Mouse (Mus musculus) layer of hippocampus, adult 8-10 months (tissue): ENCODE data around the gene Mpi. TPM values are rescaled to one million over a fixed set of nuclear protein-coding genes. Genes with fewer than 3 reads are reported as not detected.

ENCODE experiments used
- DNase-seq, 2 experiments: peaks; one replicate each; pipeline ENCODE4 v3.0.0; 2022; ENCODE audit warnings: low spot score in 2 of 2
- total RNA-seq, 4 experiments: library from RNA; stranded (reverse); gene quantifications; 2 replicates each; pipeline ENCODE4 v1.2.4; 2022

Gene Mpi
- total RNA-seq, 4 experiments from 2014 or later, result 68.8 to 80.6 (median 77.5) TPM

DNA sequence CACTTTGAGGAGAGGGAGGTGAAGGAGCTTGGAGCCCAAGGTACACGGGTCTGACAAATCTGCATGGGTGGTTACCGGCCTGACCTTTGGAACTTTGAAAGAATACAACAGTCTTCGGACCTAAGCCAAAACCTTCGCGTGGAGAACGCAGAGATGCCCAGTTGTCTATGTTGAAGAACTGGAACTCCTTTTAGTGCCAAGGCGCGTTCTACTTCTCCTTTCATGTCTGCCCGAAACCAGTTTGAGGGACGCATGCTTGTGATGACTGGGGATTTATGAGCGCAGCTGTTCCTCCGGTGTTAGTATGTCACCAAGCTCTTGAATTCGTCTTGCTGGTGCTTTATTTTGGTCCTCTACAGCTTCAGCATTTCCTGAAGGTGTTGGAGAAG lies 9.1 kb upstream of the Mpi start:
- DNase-seq, result no peak

DNA sequence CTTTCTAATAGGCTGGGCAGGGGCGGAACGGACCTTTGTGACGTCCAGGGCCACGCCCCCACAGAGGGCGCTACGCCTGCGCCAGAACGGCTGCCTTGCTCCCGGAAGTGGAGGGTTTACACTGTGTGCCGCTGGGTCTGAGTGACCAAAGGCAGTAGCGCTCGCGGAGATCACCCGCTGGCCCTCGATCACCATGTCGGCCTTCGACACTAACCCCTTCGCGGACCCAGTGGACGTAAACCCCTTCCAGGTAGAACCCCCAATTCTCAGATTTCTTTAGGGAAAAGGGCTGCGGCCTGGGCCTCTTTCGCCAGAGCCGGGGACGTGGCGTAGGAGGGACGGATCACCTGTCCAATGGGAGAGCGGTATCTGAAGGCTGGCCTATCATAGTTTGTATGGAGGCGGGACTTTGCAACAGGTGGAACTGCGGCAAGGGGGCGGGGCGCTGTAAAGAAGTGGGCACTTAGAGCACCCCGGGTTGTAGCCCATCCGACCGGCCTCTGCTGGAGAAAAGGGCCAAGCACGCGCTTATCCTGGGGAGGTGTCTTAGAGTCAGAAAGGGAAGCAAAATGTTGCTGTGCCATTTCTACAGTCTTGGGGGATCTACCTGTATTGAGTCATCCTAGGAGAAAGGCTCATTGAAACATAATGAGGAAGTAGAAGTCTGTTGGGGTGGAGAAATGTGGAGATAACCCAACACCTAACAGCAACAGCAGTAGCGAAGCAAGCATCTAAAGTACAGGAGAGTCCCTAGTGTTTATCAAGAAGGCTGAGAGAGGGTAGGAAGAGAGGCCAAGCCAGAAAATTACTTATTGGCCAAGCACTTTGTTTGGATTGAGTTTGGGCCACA lies 8.5 kb upstream of the Mpi start, which contains the start of gene Scamp2:
Gene Scamp2, plus strand, starts transcription at position 83 of the 850 bp plus-strand sequence.
- peak; percentile 89 to 95 for DNase-seq

DNA sequence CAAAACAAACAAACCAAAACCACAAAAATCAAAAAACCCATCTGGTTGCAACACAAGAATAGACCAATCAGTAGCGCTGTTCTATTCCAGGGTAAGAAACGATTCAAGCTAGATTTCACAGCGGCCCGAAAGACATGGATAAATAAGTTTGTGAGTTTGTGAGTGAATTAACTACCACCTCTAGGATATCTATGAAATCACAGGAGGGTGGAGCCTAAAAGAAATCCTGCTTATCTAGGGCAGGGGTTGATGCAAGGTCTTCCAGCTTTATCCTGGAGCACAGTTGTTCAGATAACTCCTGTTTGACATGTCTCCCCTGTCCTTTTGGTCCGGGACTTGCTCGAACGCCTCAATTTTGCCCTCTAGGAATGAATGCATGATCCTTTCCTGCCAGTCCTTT lies 7.7 kb upstream of the Mpi start:
- no peak for DNase-seq

DNA sequence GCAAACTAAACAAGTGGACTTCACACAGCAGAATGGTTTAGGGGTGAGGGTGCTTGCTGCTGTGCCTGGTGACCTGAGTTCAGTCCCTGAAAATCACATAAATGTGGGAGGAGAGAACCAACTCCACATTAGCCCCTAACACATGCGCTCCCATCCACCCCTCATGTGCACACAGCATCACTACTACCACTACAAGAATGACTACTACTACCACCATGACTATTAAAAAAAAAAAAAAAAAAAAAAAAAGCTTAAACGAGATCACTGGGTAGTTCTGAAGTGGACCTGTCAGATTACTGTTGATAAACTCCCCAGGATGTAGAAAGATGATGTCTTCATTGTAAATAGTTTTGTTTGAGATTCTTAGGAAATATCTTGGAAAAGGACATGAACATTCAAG lies 7.0 kb upstream of the Mpi start:
- no peak for DNase-seq

DNA sequence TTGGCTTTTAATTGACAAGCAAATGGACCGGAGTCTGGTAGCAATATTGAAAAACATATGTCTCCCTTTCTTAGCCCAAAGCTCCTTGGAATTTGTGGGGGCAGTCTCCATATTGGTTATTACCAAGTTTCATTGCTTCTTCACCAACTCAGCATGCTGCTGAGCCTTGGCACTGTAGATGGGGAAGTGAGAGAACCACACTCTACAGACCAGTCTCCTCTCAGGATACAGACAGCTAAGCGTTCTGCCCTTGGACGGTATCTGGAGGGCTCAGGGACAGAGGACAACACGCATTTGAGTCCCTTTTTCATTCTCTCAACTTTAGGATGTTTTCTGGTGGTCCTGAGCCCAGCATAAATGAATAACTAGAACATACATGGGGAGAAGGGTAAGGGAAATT lies 6.1 kb upstream of the Mpi start:
- no peak for DNase-seq

DNA sequence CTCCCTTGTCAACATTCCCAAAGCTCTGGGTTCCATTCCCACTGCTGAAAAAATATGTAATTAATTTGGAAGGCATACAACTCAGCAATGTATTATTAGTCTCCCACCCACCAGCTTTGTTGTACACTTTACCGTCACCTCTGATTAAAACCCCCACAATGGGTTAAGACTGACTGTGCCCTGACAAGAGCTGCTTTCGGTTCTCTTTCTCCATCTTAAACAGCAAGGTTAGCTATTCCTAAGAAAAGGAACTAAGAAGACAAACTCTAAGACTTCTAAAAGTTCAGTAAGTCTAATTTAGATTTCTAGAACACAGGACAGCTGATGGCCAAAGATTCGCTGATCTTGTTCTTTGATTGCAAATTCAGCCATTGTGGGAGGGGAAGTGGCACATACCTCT lies 4.7 kb upstream of the Mpi start:
- DNase-seq, result no peak

DNA sequence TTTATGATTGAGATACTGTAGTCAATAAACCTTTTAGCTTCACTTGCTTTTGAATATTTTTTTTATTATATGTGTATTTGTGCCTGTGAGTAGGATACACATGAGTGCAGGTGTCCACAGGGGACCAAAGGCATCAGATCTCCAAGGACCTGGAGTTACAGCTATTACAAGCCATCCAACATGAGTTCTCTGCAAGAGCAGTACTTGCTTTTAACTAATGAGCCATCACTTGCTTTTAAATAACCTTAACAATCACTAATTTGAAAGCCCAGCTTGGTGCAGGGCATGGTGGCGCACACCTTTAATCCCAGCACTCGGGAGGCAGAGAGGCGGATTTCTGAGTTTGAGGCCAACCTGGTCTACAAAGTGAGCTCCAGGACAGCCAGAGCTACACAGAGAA lies 2.2 kb upstream of the Mpi start:
- no peak for DNase-seq

DNA sequence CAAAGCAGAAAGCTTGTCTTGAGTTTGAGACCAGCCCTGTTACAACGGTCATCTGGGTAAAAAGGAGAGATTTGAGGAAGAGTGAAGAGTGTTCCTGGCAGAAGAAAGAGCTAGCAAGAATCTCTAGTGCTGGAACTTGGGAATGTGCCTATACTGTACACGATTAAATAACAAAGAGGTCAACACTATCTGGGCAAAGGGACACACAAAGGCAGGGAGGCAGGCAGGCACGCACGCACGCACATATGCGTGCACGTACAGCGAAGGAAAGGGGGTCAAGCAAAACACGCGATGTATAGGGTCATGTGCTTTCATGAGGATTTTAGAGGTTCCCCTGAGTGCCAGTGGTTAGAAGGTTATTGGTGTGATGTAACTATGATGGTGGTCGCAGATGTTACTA lies 556 bp upstream of the Mpi start:
- no peak for DNase-seq

DNA sequence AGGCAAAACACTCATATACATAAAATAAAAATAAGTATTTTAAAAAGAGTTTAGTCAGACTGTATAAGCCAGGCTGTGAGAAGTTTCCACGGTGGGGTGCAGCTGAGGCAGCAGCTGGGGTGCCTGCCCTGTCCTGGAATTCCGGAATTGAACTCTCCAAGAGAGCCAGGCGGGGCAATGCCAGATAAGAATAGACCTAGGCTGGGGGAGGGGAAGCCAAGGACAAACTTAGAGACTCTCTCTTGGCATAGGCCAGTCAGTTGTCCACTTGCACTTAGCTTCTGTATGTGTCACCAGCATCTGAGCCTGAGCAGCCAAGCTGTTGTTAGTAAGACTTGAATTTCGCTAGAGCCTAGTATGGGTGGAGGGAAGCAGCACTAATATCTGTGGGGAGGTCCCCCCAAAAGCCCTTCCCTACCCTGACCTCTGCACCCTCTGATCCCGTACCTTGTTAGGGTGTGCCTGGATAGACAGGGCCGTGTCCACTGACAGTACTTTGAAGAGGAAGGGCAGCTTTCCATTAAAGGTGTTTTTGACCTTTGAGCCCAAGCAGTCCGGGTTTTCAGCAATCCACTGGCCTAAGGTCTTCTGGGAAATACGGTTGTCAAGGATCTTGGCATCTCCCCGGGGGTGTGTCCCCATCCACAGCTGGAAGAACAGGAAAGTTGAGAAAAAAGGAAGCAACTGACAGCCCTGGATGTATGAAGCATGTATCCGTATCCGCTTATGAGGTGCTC lies 2.3 kb downstream of the Mpi start:
- no peak for DNase-seq

DNA sequence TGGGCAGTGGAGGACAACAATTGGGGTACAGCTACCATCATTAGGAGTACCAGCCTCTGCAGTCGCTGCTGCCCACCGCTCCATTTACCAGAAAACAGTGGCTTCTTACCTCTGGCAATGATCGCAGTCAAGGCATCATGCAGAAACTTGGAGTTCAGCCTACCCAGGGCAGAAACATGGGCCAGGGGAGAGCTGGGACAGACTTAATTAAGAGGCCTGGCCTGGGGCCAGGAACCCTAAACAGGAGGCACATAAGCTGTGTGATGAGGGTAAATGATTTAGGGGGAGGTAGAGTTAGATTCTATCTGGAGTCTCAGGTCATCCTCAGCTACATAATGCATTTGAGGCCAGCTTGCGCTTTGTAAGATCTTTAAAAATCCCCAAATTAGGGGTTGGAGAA lies 3.4 kb downstream of the Mpi start:
- DNase-seq, result no peak

DNA sequence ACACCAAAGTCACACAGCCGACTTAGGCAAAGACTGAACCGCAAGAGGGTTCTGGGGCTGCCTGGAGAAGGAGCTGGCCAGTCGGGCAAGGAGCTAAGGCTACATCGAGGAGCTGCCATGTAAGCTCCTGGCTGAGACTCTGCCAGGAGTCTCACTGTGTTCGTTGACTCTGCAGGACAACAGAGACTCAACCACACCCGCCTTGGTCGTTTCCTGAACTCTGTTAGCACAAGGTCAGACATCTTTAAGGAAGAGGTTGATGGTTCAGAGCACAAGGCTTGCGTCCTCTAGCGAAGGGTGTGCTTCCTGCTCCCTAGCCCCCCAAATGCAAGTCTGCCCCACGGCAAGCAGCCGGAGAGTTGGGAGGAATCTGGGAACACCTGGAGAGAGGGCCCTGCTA lies 4.7 kb downstream of the Mpi start:
- DNase-seq, result no peak

DNA sequence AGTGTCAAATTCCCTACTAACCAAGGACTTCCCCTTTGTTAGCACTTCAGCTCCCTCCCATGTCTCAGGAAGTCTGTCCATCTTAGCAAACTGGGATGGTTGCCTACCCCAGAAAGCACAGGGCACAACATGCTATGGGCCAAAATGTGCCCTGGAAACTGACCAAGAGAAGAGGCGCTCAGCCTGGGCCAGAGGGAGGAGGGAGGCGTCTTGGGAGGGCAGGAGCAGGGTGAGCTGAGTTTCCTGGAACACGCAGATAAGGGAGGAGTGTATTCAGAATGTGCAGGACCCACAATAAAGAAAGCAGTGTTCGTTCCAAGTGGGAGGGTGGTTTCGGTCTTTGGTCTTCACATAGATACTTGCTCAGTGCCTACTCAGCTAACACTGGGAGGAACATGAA lies 5.3 kb downstream of the Mpi start:
- no peak for DNase-seq

DNA sequence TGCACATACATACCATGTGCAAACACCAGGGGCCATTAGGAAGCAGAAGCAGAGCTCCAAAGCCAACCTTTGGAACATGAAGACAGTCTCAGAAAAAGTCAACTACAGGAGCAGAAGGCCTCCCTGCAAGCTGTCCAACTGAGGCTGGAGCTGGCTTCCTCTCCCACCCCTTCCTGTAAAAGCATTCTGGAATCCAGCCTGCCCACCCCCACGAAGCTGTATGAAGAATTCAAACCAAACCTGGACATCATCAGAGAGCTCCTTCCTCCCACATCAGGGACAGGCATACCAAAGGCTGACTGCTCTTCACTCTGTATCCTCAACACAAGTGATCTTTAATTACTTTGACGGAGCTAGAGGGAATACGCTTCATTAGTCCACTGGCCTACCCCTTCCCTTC lies 8.6 kb downstream of the Mpi start:
- DNase-seq, result no peak

DNA sequence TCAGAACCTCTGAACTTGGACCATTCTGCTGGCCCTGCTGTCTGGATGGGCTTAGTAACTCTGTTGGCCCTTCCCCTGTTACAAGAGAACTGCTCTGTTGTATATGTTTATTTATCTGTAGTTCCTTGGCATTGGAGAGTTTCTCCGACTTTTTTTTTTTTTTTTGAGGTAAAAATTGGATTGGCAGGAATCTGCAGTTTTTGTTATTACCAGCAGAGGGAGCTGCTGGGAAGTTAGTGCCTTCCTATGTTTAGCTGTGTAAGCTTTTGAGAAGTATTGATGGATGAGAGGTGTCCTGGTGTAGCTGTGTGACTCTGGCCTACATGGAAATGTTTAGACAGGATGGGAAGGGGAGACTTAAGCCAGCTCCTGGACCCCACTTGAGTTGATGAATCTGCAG lies 11.3 kb downstream of the Mpi start:
- no peak for DNase-seq

DNA sequence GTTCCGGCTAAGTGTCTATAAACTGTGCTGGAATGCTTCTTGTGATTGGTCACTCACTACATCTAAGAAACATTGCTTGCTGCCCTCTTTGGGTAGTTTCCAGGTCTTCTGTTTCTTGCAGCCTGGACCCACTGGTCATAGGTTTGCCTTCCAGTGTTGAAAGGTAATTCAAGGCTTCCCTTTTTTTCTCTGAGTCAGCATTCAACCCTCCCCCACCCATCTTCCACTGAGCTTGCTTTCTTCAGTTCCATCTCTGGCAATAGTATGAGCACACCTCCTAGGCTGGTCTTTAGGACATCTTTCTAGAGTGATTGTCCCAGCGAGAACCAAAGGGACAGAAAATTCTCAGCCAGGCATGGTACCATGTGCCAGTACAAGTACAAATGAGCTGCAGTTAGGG lies 13.0 kb downstream of the Mpi start:
- DNase-seq, result no peak

DNA sequence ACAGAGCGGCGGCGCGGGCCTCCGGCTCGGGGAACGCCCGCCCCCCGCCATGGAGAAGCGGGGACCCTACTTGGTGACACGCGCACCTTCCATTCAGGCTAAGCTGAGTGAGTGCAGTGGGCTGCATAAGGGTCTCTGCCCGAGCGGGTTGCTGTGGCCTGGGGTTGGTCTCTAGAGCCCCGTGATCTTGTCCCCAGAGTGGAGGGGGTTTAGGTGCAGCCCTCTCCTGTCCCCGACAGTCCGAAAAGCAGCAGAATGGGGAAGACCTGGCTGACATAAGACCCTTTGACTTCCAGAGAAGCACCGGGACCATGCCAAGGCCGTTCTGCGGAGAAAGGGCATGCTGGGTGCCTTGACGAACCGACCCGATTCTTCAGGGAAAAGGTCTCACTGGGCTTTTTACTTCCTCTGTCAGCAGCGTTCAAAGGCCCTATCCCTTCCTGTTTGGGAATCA lies 14.8 kb downstream of the Mpi start:
- DNase-seq, result no peak

DNA sequence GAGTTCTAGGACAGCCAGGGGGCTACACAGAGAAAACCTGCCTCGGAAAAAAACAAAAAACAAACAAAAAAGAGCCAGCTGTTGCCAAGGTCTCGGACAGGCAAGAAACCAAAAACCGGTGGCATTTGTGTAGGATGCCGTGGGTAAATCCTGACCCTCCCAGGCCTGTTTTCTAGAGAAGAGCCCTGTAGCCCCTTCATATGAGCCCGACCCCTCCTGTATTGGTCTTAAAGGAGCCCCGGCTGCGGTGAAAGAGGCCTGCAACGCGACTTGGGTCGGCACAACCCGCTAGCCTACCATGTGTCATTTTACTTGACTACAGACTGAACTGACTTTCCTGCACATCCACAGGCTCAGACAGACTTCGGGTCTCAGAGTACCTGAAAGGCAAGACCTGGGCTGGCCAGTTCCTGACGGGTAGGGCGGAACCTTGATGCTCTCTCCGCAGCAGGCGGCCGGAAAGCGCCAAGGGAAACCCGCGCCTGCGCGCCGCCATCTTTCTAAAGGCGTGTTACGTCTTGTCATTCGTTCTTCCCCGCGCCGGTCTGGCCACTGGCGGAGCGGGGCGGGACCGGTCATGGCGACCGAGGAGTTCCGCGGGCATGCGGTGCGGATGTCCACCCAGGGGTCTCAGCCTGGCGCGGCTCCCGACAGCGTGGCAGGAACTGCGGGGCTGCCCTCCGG lies 15.4 kb downstream of the Mpi start, which contains the start of gene Fam219b:
Gene Fam219b, plus strand, starts transcription at position 485 of the 684 bp plus-strand sequence.
- DNase-seq, result peak; percentile 89 to 92

DNA sequence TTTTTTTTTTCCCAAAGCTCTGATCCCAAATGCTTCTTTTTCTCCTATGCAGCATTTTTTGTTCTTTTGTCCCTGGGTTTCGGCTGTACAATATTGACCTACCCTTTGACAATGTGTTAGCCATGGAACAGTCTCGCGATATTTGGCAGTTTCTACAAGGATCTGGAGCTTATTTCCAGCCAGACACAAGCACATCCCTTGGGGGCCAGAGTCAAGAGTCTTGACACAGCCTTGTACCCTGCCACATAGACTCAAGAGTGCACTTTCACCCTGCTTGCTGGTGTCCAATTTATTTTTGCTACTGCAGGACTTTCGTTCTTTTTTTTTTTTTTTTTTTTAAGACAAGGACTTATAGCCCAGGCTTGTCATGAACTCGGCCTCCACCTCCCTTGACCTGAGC lies 16.2 kb downstream of the Mpi start:
- DNase-seq, result no peak

DNA sequence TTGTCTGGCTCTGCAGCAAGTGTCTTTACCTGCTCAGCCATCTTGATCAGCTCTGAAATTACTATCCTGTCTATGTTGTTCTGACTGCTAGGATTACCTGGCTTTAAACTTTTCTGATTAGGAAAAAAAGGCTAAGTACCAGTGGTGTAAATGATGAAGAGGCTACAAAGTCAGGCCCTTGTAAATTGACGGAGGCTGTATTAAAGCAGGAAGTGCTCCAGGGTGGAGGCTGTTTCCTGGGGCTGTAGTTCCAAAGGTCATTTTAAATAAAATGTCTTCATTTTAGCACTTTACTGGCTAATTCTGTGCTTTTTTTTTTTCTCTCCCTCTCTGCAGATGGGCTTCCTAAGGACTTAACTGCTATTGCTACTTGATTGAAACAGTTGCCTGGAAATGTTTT lies 20.6 kb downstream of the Mpi start:
- no peak for DNase-seq

DNA sequence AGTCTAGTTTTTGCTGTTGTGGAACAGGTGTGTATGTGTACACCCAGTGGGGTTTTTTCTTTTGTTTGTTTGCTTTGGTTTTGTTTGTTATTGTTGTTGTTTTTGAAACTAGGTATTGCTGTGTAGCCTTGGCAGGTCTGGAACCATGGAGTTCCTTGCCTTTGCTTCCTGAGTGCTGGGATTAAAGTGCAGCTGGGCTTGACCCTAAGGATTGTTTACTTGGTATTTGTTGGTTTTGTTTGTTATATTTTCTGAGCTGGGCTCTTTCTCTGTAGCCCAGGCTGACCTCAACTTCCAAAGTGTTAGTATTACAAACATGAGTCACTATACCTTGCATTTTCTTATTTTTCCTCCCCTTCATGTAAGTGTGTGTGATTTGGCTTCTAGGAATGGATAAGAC lies 26.1 kb downstream of the Mpi start:
- DNase-seq, result no peak

DNA sequence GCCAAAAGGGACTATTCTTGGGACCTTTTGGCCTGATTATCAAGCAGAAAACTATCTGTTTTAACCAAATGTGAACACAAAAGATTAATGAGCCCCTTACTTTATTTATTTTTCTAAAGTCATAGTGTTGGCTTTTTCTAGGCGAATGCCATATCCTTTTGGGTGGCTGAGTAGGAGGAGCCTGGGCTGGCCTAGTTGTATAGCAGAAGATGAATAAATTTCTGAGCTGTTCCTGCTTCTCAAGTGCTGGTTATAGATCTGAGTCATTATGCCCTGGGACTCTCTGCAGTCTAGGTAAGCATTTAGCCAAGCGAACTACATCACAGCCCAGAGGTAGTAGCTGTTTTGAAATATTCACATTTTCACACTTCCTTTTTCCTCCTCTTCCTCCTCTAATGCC lies 27.0 kb downstream of the Mpi start:
- DNase-seq, result no peak

DNA sequence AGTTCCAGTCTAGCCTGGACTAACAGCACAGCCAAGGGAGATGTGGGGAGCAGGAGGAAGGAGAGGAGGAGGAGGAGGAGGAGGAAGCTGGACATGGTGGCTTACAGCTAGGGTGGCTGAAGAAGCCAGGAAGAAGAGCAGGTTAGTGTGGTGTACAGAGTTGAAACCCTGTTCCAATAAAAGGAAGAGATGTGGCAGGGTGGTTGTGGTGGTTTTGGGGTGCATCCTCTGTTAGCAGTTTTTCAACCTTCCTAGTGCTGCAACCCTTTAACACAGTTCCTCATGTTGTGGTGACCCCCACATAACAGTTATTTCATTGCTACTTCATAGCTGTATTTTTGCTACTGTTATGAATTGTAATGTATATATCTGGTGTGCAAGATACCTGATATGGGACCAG lies 28.1 kb downstream of the Mpi start:
- DNase-seq, result no peak
